Comparison of ENCODE assay signal across 9 mouse cellular contexts in genomic region chr3:51713233-51713632, GRCm38 (mm10). TPM values are rescaled to one million over a fixed set of nuclear protein-coding genes. Genes with fewer than 3 reads are reported as not detected.
DNase-seq lines count a peak whose midpoint lies in the region; ATAC-seq and TF ChIP-seq lines count a peak whose summit lies in the region.
"Had no signal": no experiment of that assay in that cellular context is flagged by ENCODE, and none has a peak within 500 bp of the region (broad histone marks: within the 10 kb centered on the region; RNA-seq: fewer than 3 reads in every experiment).

No protein-coding gene starts in this region.

- H3K9me3 ChIP-seq in hindbrain, embryonic 13.5 days: no peaks in the 10 kb centered on the region
- no peaks in the 10 kb centered on the region for H3K9me3 ChIP-seq in hindbrain, embryonic 11.5 days (ENCODE audit: control insufficient read depth, low read length)
- H3K9me3 ChIP-seq in stomach, embryonic 16.5 days (replicated peaks; ENCODE audit: control insufficient read depth, low read length): no peaks in the 10 kb centered on the region
- H3K9me3 ChIP-seq in stomach, postnatal 0 days (ENCODE audit: control insufficient read depth, low read length): no peaks in the 10 kb centered on the region
- H3K9me3 ChIP-seq in limb, embryonic 12.5 days: 0 out of 2 replicates have a peak, but pooled peaks cover under 1% of the 10 kb centered on the region

- ATAC-seq in hindbrain, embryonic 13.5 days (ENCODE audit: low FRiP score): no peak
- ATAC-seq in hindbrain, embryonic 11.5 days (ENCODE audit: low FRiP score): no peak
- no peak for ATAC-seq in stomach, embryonic 16.5 days (ENCODE audit: insufficient read depth, low FRiP score)
- ATAC-seq in stomach, postnatal 0 days (ENCODE audit: low FRiP score, low TSS enrichment): no peak
- ATAC-seq in limb, embryonic 12.5 days (ENCODE audit: insufficient number of reproducible peaks, insufficient read depth, low FRiP score, low TSS enrichment, low read depth): no peak

- no peaks in the 10 kb centered on the region for H3K27me3 ChIP-seq in hindbrain, embryonic 13.5 days
- H3K27me3 ChIP-seq in hindbrain, embryonic 11.5 days (ENCODE audit: control insufficient read depth, insufficient read depth, low read length): no peaks in the 10 kb centered on the region
- no peaks in the 10 kb centered on the region for H3K27me3 ChIP-seq in stomach, embryonic 16.5 days (ENCODE audit: control insufficient read depth, insufficient read depth, low read length)
- H3K27me3 ChIP-seq in stomach, postnatal 0 days (ENCODE audit: control insufficient read depth, insufficient read depth, low read length): no peaks in the 10 kb centered on the region
- H3K27me3 ChIP-seq in limb, embryonic 12.5 days: no peaks in the 10 kb centered on the region

- no peak for DNase-seq in hindbrain, embryonic 11.5 days (ENCODE audit: low spot score)
- no peak for DNase-seq in stomach, postnatal 0 days (ENCODE audit: low spot score)
- DNase-seq in layer of hippocampus, adult 11-12 months (ENCODE audit: low spot score): no peak
- DNase-seq in thymus, postnatal 25 days: no peak
- DNase-seq: cerebellum, adult 11 months; gastrocnemius, postnatal 36 days had no signal

- H3K4me3 ChIP-seq in hindbrain, embryonic 13.5 days: no peak overlapping the region
- no peak overlapping the region for H3K4me3 ChIP-seq in hindbrain, embryonic 11.5 days (ENCODE audit: low read depth, low read length)
- no peak overlapping the region for H3K4me3 ChIP-seq in stomach, embryonic 16.5 days (replicated peaks; ENCODE audit: low read length)
- no peak overlapping the region for H3K4me3 ChIP-seq in stomach, postnatal 0 days (ENCODE audit: low read depth, low read length)
- no peak overlapping the region for H3K4me3 ChIP-seq in limb, embryonic 12.5 days (replicated peaks)

- no peaks in the 10 kb centered on the region for H3K36me3 ChIP-seq in hindbrain, embryonic 13.5 days
- H3K36me3 ChIP-seq in hindbrain, embryonic 11.5 days (ENCODE audit: control insufficient read depth, insufficient read depth, low read length): no peaks in the 10 kb centered on the region
- H3K36me3 ChIP-seq in stomach, embryonic 16.5 days (ENCODE audit: control insufficient read depth, insufficient read depth, low read length): no peaks in the 10 kb centered on the region
- no peaks in the 10 kb centered on the region for H3K36me3 ChIP-seq in stomach, postnatal 0 days (ENCODE audit: control insufficient read depth, insufficient read depth, low read length)
- H3K36me3 ChIP-seq in limb, embryonic 12.5 days: no peaks in the 10 kb centered on the region

- peaks cover 24% of the 10 kb centered on the region for H3K4me1 ChIP-seq in hindbrain, embryonic 13.5 days (replicated peaks)
- H3K4me1 ChIP-seq in hindbrain, embryonic 11.5 days (replicated peaks; ENCODE audit: control insufficient read depth, insufficient read depth, low read length): no peaks in the 10 kb centered on the region
- H3K4me1 ChIP-seq in stomach, embryonic 16.5 days (ENCODE audit: control insufficient read depth, insufficient read depth, low read length): peaks cover 11% of the 10 kb centered on the region
- H3K4me1 ChIP-seq in stomach, postnatal 0 days (replicated peaks; ENCODE audit: control insufficient read depth, insufficient read depth): no peaks in the 10 kb centered on the region; the same call in 1 of the 2 replicates
- peaks cover 37% of the 10 kb centered on the region for H3K4me1 ChIP-seq in limb, embryonic 12.5 days (replicated peaks)

- H3K9ac ChIP-seq in hindbrain, embryonic 13.5 days: no peak overlapping the region
- no peak overlapping the region for H3K9ac ChIP-seq in hindbrain, embryonic 11.5 days (ENCODE audit: low read depth, low read length)
- 0 out of 2 replicates have a peak overlapping the region, but pooled peaks have one; percentile 34 for H3K9ac ChIP-seq in stomach, embryonic 16.5 days (ENCODE audit: low read length)
- no peak overlapping the region for H3K9ac ChIP-seq in stomach, postnatal 0 days (ENCODE audit: low read length)
- no peak overlapping the region for H3K9ac ChIP-seq in limb, embryonic 12.5 days (replicated peaks)

- TF ChIP-seq EP300 in stomach, postnatal 0 days (optimal IDR thresholded peaks at IDR 0.05): no peak

- 0 out of 2 replicates have a peak overlapping the region, but pooled peaks have one; percentile 44 for H3K27ac ChIP-seq in hindbrain, embryonic 13.5 days
- no peak overlapping the region for H3K27ac ChIP-seq in hindbrain, embryonic 11.5 days (ENCODE audit: low read depth, low read length)
- H3K27ac ChIP-seq in stomach, embryonic 16.5 days (ENCODE audit: low read length): no peak overlapping the region; the same call in 1 of the 2 replicates
- H3K27ac ChIP-seq in stomach, postnatal 0 days (replicated peaks): no peak overlapping the region
- H3K27ac ChIP-seq in limb, embryonic 12.5 days: no peak overlapping the region

- TF ChIP-seq CTCF in stomach, postnatal 0 days (IDR thresholded peaks at IDR 0.05; ENCODE audit: low read depth): no peak

- 21% methylated on average over 8 of the region's 8 CpGs for WGBS in hindbrain, embryonic 13.5 days
- 13% methylated on average over 8 of the region's 8 CpGs for WGBS in hindbrain, embryonic 11.5 days
- WGBS in stomach, embryonic 16.5 days: 27% methylated on average over 8 of the region's 8 CpGs
- WGBS in stomach, postnatal 0 days: 43% methylated on average over 8 of the region's 8 CpGs
- WGBS in limb, embryonic 12.5 days: 18% methylated on average over 8 of the region's 8 CpGs

- H3K4me2 ChIP-seq in hindbrain, embryonic 13.5 days: no peak overlapping the region
- no peak overlapping the region for H3K4me2 ChIP-seq in hindbrain, embryonic 11.5 days (replicated peaks; ENCODE audit: low read depth, low read length)
- H3K4me2 ChIP-seq in stomach, embryonic 16.5 days (ENCODE audit: low read depth, low read length): no peak overlapping the region
- H3K4me2 ChIP-seq in stomach, postnatal 0 days (replicated peaks; ENCODE audit: low read depth): no peak overlapping the region
- H3K4me2 ChIP-seq in limb, embryonic 12.5 days: peak overlapping the region; percentile 2; the same call in 1 of the 2 replicates

RNA-seq across cellular contexts. Expression of gene Mgst2, which starts 53.1 kb away (rescaled TPM):
- 0.49 and 0.64 TPM in 2 replicates for polyA plus RNA-seq in hindbrain, embryonic 13.5 days (2015; fragmentation: Nextera tagmentation; extraction: Ambion mirVana)
- 0.09 TPM in 1 of 2 replicates, not detected in the other for polyA plus RNA-seq in hindbrain, embryonic 11.5 days (2014; fragmentation: Nextera tagmentation; extraction: Ambion mirVana)
- 58.9 and 64.9 TPM in 2 replicates for polyA plus RNA-seq in stomach, embryonic 16.5 days (2015; fragmentation: Nextera tagmentation; extraction: Ambion mirVana)
- 264 and 268 TPM in 2 replicates for polyA plus RNA-seq in stomach, postnatal 0 days (2015; fragmentation: Nextera tagmentation; extraction: Ambion mirVana)
- polyA plus RNA-seq in limb, embryonic 12.5 days (2016; fragmentation: Nextera tagmentation; extraction: Ambion mirVana): 1.1 and 1.4 TPM in 2 replicates

Comparison
In these comparisons a context has a peak if more than half of its experiments do, and no peak if none do; other contexts are left out.
1. RNA of gene Mgst2, which starts 53.1 kb away (polyA plus RNA-seq): 264 to 268 TPM in stomach, postnatal 0 days and 58.9 to 64.9 TPM in stomach, embryonic 16.5 days; 1.1 to 1.4 TPM in limb, embryonic 12.5 days, 0.49 to 0.64 TPM in hindbrain, embryonic 13.5 days and 0.09 TPM in hindbrain, embryonic 11.5 days; every median in the first group is over 10 times any median in the second.